Mouse (Mus musculus): ENCODE results near the gene Apobec2. TPM values are rescaled to one million over a fixed set of nuclear protein-coding genes. Genes with fewer than 3 reads are reported as not detected.

Gene Apobec2
- total and polyA plus RNA-seq, 3 experiments = 0.21 to 0.70 TPM; not detected in 1

- Histone ChIP-seq H3K36me3 (replicated peaks in 1 of 2; ENCODE audit: control insufficient read depth in 1 of 2, insufficient read depth in 1 of 2, low read length in 1 of 2) (no peaks in the 10 kb centered on the region), H3K9ac (ENCODE audit: insufficient read depth, low read depth) (no peak within 1 kb of the TSS), H3K4me2 (ENCODE audit: insufficient read depth, low read depth, poor library complexity, severe bottlenecking) (no peak within 1 kb of the TSS), H3K4me1 (ENCODE audit: control insufficient read depth in 1 of 2, insufficient read depth in 2 of 2) (peaks cover 3% of the 10 kb centered on the region in 2 experiments; a peak in 2 of 4 replicates), H3K4me3 (replicated peaks in 1 of 3; ENCODE audit: low read depth in 2 of 3, low read length in 2 of 3, poor library complexity in 1 of 3) (no peak within 1 kb of the TSS), H3K79me2 (replicated peaks; ENCODE audit: control insufficient read depth, extremely low read depth, insufficient read depth, poor library complexity, severe bottlenecking) (no peaks in the 10 kb centered on the region), H3K27me3 (replicated peaks) (peaks cover 4% of the 10 kb centered on the region), H3K9me3 (replicated peaks; ENCODE audit: low read length) (no peaks in the 10 kb centered on the region), H3K27ac (ENCODE audit: insufficient read depth, low read depth) (no peak within 1 kb of the TSS)
- DNase-seq (ENCODE audit: extremely low read depth) = no peak
- dilution Hi-C loops (cut with MboI; ENCODE audit: extremely low pct_ligation_motif_present, extremely low pct_unique_long_range_greater_than_20kb, low sequenced_read_pairs) = no loop called here
- in situ Hi-C loops (cut with MboI; ENCODE audit: low pct_ligation_motif_present, low pct_unique_long_range_greater_than_20kb, low sequenced_read_pairs) = loop anchor here (10.0 to 25.0 kb wide), 2 partner anchors 150 to 958 kb away; no protein-coding TSS in a partner anchor
- TF ChIP-seq ZNF384 (IDR thresholded peaks at IDR 0.05; ENCODE audit: low read depth, low read length) = no peak
- no peak for TF ChIP-seq EP300 (IDR thresholded peaks at IDR 0.05; ENCODE audit: low read length)
- TF ChIP-seq BHLHE40 (IDR thresholded peaks at IDR 0.05; ENCODE audit: low read depth, low read length) = no peak
- no peak for TF ChIP-seq CTCF (conservative IDR thresholded peaks at IDR 0.05 in 1 of 2, IDR thresholded peaks at IDR 0.05 in 1 of 2; ENCODE audit: low read depth in 2 of 2, low read length in 2 of 2)
- no peak for TF ChIP-seq ELF1 (IDR thresholded peaks at IDR 0.05; ENCODE audit: low read depth, low read length)
- no peak for TF ChIP-seq MAZ (IDR thresholded peaks at IDR 0.05; ENCODE audit: low read depth, low read length)
- no peak for TF ChIP-seq KAT2A (IDR thresholded peaks at IDR 0.05; ENCODE audit: insufficient replicate concordance, low read length)
- TF ChIP-seq E2F4 (IDR thresholded peaks at IDR 0.05; ENCODE audit: insufficient replicate concordance, low read depth, low read length) = no peak
- no peak for TF ChIP-seq POLR2AphosphoS2 (IDR thresholded peaks at IDR 0.05; ENCODE audit: low read depth, low read length)
Observed at GRCm38 (mm10) chr17:48454688-48455087, 22.0 kb upstream of the Apobec2 start, which contains the start of gene Unc5cl. TSS of gene Unc5cl (plus strand) at chr17:48454901.

- DNase-seq (ENCODE audit: extremely low read depth) = no peak
- in situ Hi-C loops (cut with MboI; ENCODE audit: low pct_ligation_motif_present, low pct_unique_long_range_greater_than_20kb, low sequenced_read_pairs) = loop anchor here (10.0 to 25.0 kb wide), 2 partner anchors 151 to 958 kb away; no protein-coding TSS in a partner anchor
- no peak overlapping the region for H3K27ac ChIP-seq (ENCODE audit: insufficient read depth, low read depth)
- H3K9ac ChIP-seq (ENCODE audit: insufficient read depth, low read depth) = no peak overlapping the region
- H3K36me3 ChIP-seq (replicated peaks in 1 of 2; ENCODE audit: control insufficient read depth in 1 of 2, insufficient read depth in 1 of 2, low read length in 1 of 2) = no peaks in the 10 kb centered on the region
- H3K4me3 ChIP-seq (replicated peaks in 1 of 3; ENCODE audit: low read depth in 2 of 3, low read length in 2 of 3, poor library complexity in 1 of 3) = no peak overlapping the region
- no peak overlapping the region for H3K4me2 ChIP-seq (ENCODE audit: insufficient read depth, low read depth, poor library complexity, severe bottlenecking)
- H3K4me1 ChIP-seq (ENCODE audit: control insufficient read depth in 1 of 2, insufficient read depth in 2 of 2) = peaks cover 3% of the 10 kb centered on the region in 2 experiments; a peak in 2 of 4 replicates
- no peaks in the 10 kb centered on the region for H3K9me3 ChIP-seq (replicated peaks; ENCODE audit: low read length)
- H3K27me3 ChIP-seq (replicated peaks) = peaks cover 2% of the 10 kb centered on the region
- dilution Hi-C loops (cut with MboI; ENCODE audit: extremely low pct_ligation_motif_present, extremely low pct_unique_long_range_greater_than_20kb, low sequenced_read_pairs) = no loop called here
- no peaks in the 10 kb centered on the region for H3K79me2 ChIP-seq (replicated peaks; ENCODE audit: control insufficient read depth, extremely low read depth, insufficient read depth, poor library complexity, severe bottlenecking)
- TF ChIP-seq GABPA (IDR thresholded peaks at IDR 0.05; ENCODE audit: insufficient replicate concordance, low read depth, low read length) = no peak
- TF ChIP-seq RAD21 (IDR thresholded peaks at IDR 0.05; ENCODE audit: low read depth, low read length) = no peak
- no peak for TF ChIP-seq RCOR1 (conservative IDR thresholded peaks at IDR 0.05; ENCODE audit: low read depth, low read length)
- TF ChIP-seq MYC (IDR thresholded peaks at IDR 0.05; ENCODE audit: low read depth, low read length) = no peak
- no peak for TF ChIP-seq MAX (IDR thresholded peaks at IDR 0.05; ENCODE audit: low read length)
- no peak for TF ChIP-seq KAT2A (IDR thresholded peaks at IDR 0.05; ENCODE audit: insufficient replicate concordance, low read length)
- TF ChIP-seq CHD1 (IDR thresholded peaks at IDR 0.05; ENCODE audit: low read depth, low read length) = no peak
- no peak for TF ChIP-seq E2F4 (IDR thresholded peaks at IDR 0.05; ENCODE audit: insufficient replicate concordance, low read depth, low read length)
Observed at GRCm38 (mm10) chr17:48454190-48454589, 21.5 kb upstream of the Apobec2 start.
